Mouse (Mus musculus) spleen, adult 12 weeks (tissue): Measurements from ENCODE around the gene Ugt1a6b.
"Not testable (repeated sequence)": the region's sequence is repeated elsewhere in the genome, so short reads cannot be mapped to it uniquely, and the experiment has no call there.

ENCODE experiments used
- DNase-seq: peaks from one replicate; pipeline ENCODE4 v3.0.0; 2022; ENCODE audit warnings: low spot score

Ugt1a6b gene

DNA sequence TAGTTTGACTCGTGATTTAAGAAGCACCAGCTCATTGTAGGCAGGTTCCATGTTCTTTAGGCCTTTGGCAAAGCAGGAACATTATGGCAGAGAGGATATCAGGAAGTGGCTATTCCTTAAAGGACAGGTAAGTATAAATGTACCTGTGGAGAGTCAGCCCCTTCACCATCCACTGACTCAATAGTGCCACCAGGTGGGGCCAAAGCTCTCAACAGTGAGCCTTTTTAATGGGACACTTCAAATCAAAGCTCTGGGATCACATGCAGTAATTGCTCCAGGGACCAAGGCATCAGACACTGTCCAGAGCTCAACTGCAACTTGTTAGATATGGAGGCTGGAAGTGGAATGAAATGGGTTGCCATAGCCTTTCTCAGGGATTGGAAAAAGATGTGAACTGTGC, 18.5 kb downstream of the Ugt1a6b start:
- DNase-seq, result not testable (repeated sequence)

DNA sequence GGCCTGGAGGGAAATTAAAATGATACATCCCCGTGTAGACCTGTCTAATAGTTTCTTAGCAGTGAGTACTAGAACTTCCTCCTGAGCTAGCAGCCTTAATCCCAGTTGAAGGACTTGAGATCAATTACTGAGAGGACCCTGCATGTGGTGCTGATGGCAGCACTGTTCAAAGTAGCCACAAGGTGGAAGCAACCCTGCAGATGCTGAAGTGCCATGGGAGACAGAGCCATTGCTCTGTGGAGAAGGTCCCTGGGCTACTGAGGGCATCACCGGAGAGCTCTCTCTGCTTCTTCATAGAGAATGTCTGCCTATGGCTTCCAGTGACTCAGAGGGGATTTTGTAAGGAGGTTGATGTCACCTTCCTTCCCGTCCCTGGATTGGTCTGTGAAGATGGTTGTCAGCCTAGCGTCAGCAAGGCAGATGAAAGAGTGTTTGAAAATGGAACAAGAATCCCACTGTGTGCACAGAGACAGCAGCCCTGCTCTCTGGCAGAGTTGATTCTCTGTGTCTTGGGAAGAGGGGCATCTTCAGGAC, 22.8 kb downstream of the Ugt1a6b start:
- not testable (repeated sequence) for DNase-seq

- DNase-seq, result not testable (repeated sequence)
These were observed 26.0 kb downstream of the Ugt1a6b start for GRCm38 (mm10) chr1:88129091-88129490.

GRCm38 (mm10) chr1:88130223-88130622, 27.2 kb downstream of the Ugt1a6b start:
- not testable (repeated sequence) for DNase-seq

DNA sequence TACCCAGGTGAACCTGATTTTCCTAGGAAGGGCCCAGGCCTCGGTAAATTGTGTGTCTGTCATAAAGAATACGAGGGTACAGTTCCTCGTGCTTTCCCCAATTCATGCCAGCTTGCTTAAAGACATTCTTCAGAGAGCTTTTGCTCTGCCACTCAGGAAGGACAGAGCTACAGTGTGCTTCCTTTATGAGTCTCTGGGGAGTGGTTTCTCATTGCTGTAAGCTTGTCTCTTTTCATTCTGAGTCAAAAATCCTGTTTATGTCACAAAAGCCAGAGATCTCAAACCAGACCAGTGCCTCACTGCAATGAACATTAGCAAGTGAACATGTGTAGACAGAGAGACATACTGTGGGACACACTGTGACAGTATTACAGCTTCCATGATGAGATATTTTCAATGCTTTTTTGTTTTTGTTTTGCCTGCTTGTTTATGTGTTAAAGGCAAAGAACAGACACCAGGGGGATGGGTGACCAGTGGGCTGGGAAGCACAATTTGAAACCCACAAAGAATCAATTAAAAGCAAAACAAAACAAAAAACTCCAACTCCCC, 30.9 kb downstream of the Ugt1a6b start:
- DNase-seq, result no peak

DNA sequence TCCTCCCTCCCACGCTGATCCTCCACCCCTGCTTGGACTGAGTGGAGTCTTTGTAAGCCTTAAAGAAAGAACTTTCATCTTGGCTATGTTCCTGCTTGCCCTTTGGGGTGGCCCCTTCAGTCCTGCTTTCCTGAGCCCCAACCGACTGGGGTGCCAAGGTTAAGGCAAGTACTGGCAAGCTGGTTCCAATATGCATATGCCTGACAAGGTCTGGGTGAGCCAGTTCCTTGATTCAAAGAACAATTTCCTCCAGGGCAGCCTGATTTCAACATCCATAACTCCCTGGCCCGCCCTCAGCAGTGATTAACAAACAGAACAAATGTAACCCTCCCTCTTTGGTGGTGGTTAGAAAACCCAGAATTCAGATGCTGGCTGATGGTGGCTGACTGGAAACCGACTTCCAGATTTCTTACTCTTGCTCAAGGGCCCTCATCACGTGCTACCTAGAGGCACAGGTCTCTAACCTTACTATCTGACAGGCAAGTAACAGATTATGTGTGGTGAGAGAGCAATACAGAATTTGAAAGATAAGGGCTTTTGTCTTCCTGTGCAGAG, 31.5 kb downstream of the Ugt1a6b start, which contains the start of gene Ugt1a6a:
Ugt1a6a (plus strand) TSS at position 353 of the 555 bp plus-strand sequence.
- DNase-seq, result not testable (repeated sequence)

GRCm38 (mm10) chr1:88135229-88135904, 32.3 kb downstream of the Ugt1a6b start:
- DNase-seq, result not testable (repeated sequence)

GRCm38 (mm10) chr1:88136646-88137045, 33.6 kb downstream of the Ugt1a6b start:
- DNase-seq, result no peak

DNA sequence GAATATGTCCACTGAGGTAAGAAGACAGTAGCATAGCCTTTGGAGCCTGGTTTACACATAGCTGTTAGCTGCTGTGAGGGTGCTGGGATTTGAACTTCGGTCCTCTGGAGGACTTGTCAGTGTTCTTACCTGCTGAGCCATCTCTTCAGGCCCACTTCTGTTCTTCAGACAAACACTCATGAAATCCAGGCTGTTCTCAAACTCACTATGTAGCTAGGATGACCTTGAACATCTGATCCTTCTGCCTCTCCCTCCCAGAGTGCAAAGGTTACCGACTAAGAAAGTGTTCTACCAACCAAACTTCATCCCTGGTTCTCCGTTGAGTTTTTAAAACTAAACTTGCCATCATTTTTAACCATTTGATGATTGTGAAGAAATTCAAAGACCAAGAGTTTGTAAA, 34.2 kb downstream of the Ugt1a6b start:
- no peak for DNase-seq

DNA sequence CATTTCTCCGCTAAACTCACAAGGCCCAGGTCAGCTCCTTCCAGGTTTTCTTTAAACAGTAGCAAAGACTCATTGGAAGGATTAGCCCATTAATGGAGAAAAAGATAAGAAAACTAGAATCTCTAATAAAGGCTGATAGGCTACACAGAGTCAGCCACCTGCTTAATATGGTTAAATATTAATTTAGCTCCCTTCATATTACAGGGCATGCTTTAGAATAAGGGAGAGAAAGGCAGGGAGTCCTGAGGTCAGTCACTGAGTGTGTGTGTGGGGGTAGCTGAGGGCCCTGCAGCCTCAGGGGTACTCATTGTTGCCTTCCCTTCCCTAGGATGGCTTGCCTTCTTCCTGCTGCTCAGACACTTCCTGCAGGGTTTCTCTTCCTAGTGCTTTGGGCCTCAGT, 35.1 kb downstream of the Ugt1a6b start:
- no peak for DNase-seq

DNA sequence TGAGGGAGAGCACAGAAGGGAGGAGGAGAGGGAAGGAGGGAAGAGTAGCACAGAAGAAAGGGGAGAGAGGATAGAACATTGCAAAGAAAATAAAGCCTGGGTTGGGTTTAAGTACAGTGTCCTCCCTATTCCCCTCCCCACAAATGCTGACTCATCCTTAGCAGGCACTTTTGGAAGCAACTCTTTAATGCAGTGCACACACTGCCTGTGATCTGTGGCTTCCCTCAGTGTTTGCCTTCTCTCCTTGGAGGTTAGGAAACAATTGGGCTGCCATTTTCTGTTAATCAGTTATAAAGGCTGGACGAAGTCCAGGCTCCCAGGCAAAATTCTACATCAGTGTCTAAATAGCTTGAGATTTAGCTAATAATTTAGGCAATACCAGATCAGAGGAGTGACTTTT, 37.4 kb downstream of the Ugt1a6b start:
- not testable (repeated sequence) for DNase-seq

DNA sequence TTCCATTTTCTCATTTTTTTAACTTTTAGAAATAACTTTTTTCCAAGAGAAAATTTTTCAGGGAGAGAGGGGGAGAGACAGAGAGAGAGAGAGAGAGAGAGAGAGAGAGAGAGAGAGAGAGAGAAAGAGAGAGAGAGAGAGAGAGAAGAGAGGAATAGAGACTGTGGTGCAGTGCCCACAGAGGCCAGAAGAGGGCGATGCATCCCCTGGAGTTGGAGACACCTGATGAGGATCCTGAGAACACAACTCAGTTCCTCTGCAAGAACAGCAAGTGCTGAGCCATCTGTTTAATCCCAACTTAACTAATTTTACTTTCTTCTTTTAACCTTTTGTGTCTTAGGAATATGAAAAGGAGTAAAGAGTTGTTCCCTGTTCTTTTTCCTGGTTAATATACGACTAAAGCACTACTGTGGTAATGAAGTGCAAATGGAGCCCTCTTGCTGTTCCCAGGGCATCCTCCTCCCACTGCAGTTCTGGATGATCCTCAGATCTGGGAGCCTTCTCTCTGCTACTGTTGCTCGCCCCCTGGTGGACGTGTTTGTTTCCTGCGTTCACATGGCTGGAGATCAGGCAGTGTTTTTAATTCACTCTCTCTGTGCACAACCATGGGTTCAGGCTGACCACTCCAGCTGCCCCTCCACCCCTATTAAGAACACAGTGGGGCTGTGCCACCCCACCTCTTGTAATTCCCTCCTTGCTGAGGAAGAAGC, 41.1 kb downstream of the Ugt1a6b start:
- not testable (repeated sequence) for DNase-seq

DNA sequence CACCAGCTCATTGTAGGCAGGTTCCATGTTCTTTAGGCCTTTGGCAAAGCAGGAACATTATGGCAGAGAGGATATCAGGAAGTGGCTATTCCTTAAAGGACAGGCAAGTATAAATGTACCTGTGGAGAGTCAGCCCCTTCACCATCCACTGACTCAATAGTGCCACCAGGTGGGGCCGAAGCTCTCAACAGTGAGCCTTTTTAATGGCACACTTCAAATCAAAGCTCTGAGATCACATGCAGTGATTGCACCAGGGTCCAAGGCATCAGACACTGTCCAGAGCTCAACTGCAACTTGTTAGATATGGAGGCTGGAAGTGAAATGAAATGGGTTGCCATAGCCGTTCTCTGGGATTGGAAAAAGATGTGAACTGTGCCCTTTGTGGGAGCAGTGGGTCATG, 42.2 kb downstream of the Ugt1a6b start:
- DNase-seq, result not testable (repeated sequence)

- DNase-seq, result not testable (repeated sequence)
These were observed 47.1 kb downstream of the Ugt1a6b start for GRCm38 (mm10) chr1:88150133-88150532.

GRCm38 (mm10) chr1:88158430-88158829, 55.4 kb downstream of the Ugt1a6b start:
- no peak for DNase-seq

- DNase-seq, result no peak
These were observed 62.7 kb downstream of the Ugt1a6b start, which contains the start of gene Ugt1a5 for GRCm38 (mm10) chr1:88165711-88166110. Gene Ugt1a5 (plus strand): TSS chr1:88166012.

- DNase-seq, result not testable (repeated sequence)
These were observed 69.1 kb downstream of the Ugt1a6b start for GRCm38 (mm10) chr1:88172190-88172589.

DNA sequence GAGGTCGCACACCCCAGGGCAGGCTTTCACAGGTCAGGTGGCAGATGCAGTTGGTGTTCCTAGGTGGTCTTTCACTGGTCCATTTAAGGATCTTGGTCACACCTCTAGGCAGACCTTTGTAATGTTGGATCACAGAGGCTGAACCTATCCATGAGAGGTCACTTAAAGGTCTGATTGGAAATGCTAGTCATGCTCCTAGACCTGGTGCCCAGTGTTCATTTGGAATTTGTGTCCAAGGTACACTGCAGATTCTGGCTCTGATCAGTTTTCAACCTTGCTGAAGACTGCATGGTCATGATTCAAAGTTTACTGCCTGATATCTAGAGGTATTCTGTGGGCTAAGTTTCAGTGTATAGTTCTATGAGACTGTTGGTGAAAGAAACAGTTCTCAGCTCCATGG, 76.6 kb downstream of the Ugt1a6b start:
- DNase-seq, result no peak

GRCm38 (mm10) chr1:88186325-88186935, 83.4 kb downstream of the Ugt1a6b start:
- no peak for DNase-seq

DNA sequence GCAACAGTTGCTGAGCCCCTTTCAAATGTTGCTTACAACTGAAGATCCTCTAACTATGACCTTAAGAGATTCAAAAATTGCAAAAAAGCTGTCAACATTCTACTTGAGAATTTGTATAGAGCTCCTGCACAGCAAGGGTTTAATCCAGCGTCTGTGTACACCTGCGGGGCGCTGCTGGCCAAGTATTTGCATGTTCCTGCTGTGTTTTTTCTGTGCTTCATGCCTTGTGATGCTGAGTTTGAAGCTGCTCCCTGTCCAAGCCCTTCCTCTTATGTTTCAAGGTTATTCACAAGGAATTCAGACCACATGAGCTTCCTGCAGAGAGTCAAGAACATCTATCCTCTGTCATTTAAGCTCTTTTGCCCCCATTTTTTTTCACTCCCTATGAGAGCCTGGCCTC, 89.1 kb downstream of the Ugt1a6b start:
- no peak for DNase-seq

- no peak for DNase-seq
These were observed 92.6 kb downstream of the Ugt1a6b start for GRCm38 (mm10) chr1:88195687-88196086.

DNA sequence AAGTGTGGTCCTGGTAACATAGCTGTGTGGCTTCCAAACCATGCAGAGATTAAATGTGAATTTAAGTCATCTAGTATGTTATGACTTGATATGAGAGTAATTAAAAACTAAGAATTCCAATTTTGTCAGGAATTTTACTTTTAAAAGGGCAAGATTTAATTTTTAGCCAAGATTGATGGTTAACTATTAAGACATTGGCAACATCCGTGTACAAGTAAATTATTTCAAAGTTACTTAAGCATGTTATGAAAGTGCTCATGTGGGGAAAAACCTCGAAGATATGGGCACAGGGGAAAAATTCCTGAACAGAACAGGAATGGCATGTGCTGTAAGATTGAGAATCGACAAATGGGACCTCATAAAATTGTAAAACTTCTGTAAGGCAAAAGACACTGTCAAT, 94.4 kb downstream of the Ugt1a6b start:
- DNase-seq, result no peak
